Mouse (Mus musculus): ENCODE measurements at regions not wholly inside any gene's neighbourhood (a gene's known extent, or its start where the extent isn't known, plus 50 kb on each side); places are given as distances from the start of the nearest gene placed in this dataset.

GRCm38 (mm10) chrX:10778014-10778413 is 63.2 kb downstream of the Mid1ip1 start:
- no peak for TF ChIP-seq E2F4 (IDR thresholded peaks at IDR 0.05; ENCODE audit: insufficient replicate concordance, low read depth, low read length)
- TF ChIP-seq CTCF (conservative IDR thresholded peaks at IDR 0.05 in 1 of 2, IDR thresholded peaks at IDR 0.05 in 1 of 2; ENCODE audit: low read depth in 2 of 2, low read length in 2 of 2): no peak
- TF ChIP-seq POLR2A (IDR thresholded peaks at IDR 0.05; ENCODE audit: low read depth, low read length): no peak
